Mouse (Mus musculus) megakaryocyte, embryonic 14.5 days (primary cell): ENCODE data around the gene Slc39a1.

Source experiments
- FLI1 ChIP-seq: IDR thresholded peaks from 2 replicates; pipeline ENCODE4 v1.6.1; 2012; ENCODE audit warnings: low read length, inconsistent platforms, mixed read lengths
- GATA1 ChIP-seq: IDR thresholded peaks from 3 replicates; pipeline ENCODE4 v1.6.1; 2012; ENCODE audit warnings: mixed read lengths, low read length, inconsistent platforms, borderline replicate concordance

- TF ChIP-seq GATA1 (no peak), FLI1 (no peak)
Observed at GRCm38 (mm10) chr3:90202884-90203283, 45.1 kb upstream of the Slc39a1 start.
